ENCODE assay signal across 9 mouse cellular contexts in the genomic region with DNA sequence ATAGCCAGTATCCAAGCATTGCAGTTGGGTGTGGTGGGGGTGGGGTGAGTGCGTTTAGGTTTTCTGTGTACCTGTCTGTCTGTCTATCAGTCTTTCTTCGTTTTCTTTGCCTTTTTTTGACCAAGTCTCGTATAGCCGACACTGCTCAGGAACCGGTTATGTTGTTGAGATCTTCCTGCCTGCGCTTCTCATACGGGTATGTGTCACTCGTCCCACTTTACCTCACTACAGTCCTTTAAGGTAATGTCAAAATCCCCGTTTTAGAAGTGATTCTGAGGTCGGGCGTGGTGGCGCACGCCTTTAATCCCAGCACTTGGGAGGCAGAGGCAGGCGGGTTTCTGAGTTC. TPM values are rescaled to one million over a fixed set of nuclear protein-coding genes. Genes with fewer than 3 reads are reported as not detected.
DNase-seq lines count a peak whose midpoint lies in the region; ATAC-seq and TF ChIP-seq lines count a peak whose summit lies in the region.
"Had no signal": no experiment of that assay in that cellular context is flagged by ENCODE, and none has a peak within 500 bp of the region (broad histone marks: within the 10 kb centered on the region; RNA-seq: fewer than 3 reads in every experiment).

No protein-coding gene starts in this region.

- peak overlapping the region; percentile 59; the same call in 1 of the 2 replicates for H3K9ac ChIP-seq in kidney, embryonic 14.5 days (ENCODE audit: low read depth, low read length)
- H3K9ac ChIP-seq in hindbrain, embryonic 13.5 days = peak overlapping the region; percentile 81
- H3K9ac ChIP-seq in midbrain, embryonic 13.5 days (replicated peaks) = peak overlapping the region; percentile 76

- H3K9me3 ChIP-seq in kidney, embryonic 14.5 days (ENCODE audit: control insufficient read depth, low read length) = no peaks in the 10 kb centered on the region
- no peaks in the 10 kb centered on the region for H3K9me3 ChIP-seq in hindbrain, embryonic 13.5 days
- H3K9me3 ChIP-seq in midbrain, embryonic 13.5 days = no peaks in the 10 kb centered on the region

- H3K4me3 ChIP-seq in kidney, embryonic 14.5 days (ENCODE audit: low read length) = peak overlapping the region; percentile 79
- H3K4me3 ChIP-seq in bone marrow, adult 2 months (replicated peaks; ENCODE audit: control insufficient read depth, low read depth, low read length) = peak overlapping the region; percentile 96
- peak overlapping the region; percentile 75 for H3K4me3 ChIP-seq in hindbrain, embryonic 13.5 days
- H3K4me3 ChIP-seq in midbrain, embryonic 13.5 days (replicated peaks) = peak overlapping the region; percentile 74

- no peak overlapping the region for H3K27ac ChIP-seq in kidney, embryonic 14.5 days (ENCODE audit: low read depth, low read length)
- no peak overlapping the region for H3K27ac ChIP-seq in bone marrow, adult 2 months (ENCODE audit: control insufficient read depth, insufficient read depth, low read depth, low read length, poor library complexity)
- peak overlapping the region; percentile 88; the same call in 1 of the 2 replicates for H3K27ac ChIP-seq in hindbrain, embryonic 13.5 days
- H3K27ac ChIP-seq in midbrain, embryonic 13.5 days = no peak overlapping the region

- H3K4me1 ChIP-seq in kidney, embryonic 14.5 days (ENCODE audit: control insufficient read depth, insufficient read depth, low read length) = no peaks in the 10 kb centered on the region
- no peaks in the 10 kb centered on the region for H3K4me1 ChIP-seq in bone marrow, adult 2 months (ENCODE audit: control insufficient read depth, insufficient read depth, low read length)
- peaks cover 5% of the 10 kb centered on the region for H3K4me1 ChIP-seq in hindbrain, embryonic 13.5 days (replicated peaks)
- peaks cover 9% of the 10 kb centered on the region for H3K4me1 ChIP-seq in midbrain, embryonic 13.5 days (replicated peaks)

- WGBS in kidney, embryonic 14.5 days = 13% methylated on average over 14 of the region's 14 CpGs
- 18% methylated on average over 14 of the region's 14 CpGs for WGBS in bone marrow, adult 2 months
- WGBS in hindbrain, embryonic 13.5 days = 11% methylated on average over 14 of the region's 14 CpGs
- WGBS in midbrain, embryonic 13.5 days = 11% methylated on average over 14 of the region's 14 CpGs

- peak overlapping the region; percentile 44 for H3K4me2 ChIP-seq in kidney, embryonic 14.5 days (replicated peaks; ENCODE audit: low read depth, low read length)
- H3K4me2 ChIP-seq in hindbrain, embryonic 13.5 days = peak overlapping the region; percentile 57
- peak overlapping the region; percentile 58 for H3K4me2 ChIP-seq in midbrain, embryonic 13.5 days (replicated peaks)

- no peak for DNase-seq in kidney, postnatal 36 days
- DNase-seq in adrenal gland, adult 18-20 months (ENCODE audit: low spot score in 2 of 2) = no peak
- DNase-seq in cerebellum, postnatal 10 days = no peak
- no peak for DNase-seq in layer of hippocampus, postnatal 25 days (ENCODE audit: extremely low spot score in 1 of 2, low spot score in 1 of 2)

- no peak for TF ChIP-seq POLR2A in bone marrow, adult 2 months (IDR thresholded peaks at IDR 0.05; ENCODE audit: borderline replicate concordance, control insufficient read depth, low read depth, low read length)

- H3K36me3 ChIP-seq in kidney, embryonic 14.5 days (ENCODE audit: control insufficient read depth, insufficient read depth, low read length) = no peaks in the 10 kb centered on the region
- H3K36me3 ChIP-seq in hindbrain, embryonic 13.5 days = no peaks in the 10 kb centered on the region
- no peaks in the 10 kb centered on the region for H3K36me3 ChIP-seq in midbrain, embryonic 13.5 days

- H3K27me3 ChIP-seq in kidney, embryonic 14.5 days (ENCODE audit: control insufficient read depth, insufficient read depth, low read length) = no peaks in the 10 kb centered on the region
- H3K27me3 ChIP-seq in hindbrain, embryonic 13.5 days = no peaks in the 10 kb centered on the region
- no peaks in the 10 kb centered on the region for H3K27me3 ChIP-seq in midbrain, embryonic 13.5 days

- peak; percentile 71; the same call in 1 of the 2 replicates for ATAC-seq in kidney, embryonic 14.5 days (ENCODE audit: low FRiP score, low TSS enrichment)
- peak; percentile 76 for ATAC-seq in hindbrain, embryonic 13.5 days (ENCODE audit: low FRiP score)
- ATAC-seq in midbrain, embryonic 13.5 days = peak; percentile 75; the same call in 1 of the 2 replicates

- TF ChIP-seq CTCF in bone marrow, adult 2 months (IDR thresholded peaks at IDR 0.05; ENCODE audit: control insufficient read depth, insufficient read depth, low read length) = no peak

RNA-seq across cellular contexts. Expression of a gene that starts 0.6 kb away (rescaled TPM):
- 13.0 and 16.6 TPM in 2 replicates for polyA plus RNA-seq in kidney, embryonic 14.5 days (2014; fragmentation: Nextera tagmentation; extraction: Ambion mirVana)
- 7.6 and 11.0 TPM in 2 replicates for polyA plus RNA-seq in bone marrow, adult 2 months (2011; ENCODE audit: insufficient read depth, insufficient read length, low replicate concordance, missing spikeins)
- polyA plus RNA-seq in hindbrain, embryonic 13.5 days (2015; fragmentation: Nextera tagmentation; extraction: Ambion mirVana) = 6.6 and 9.3 TPM in 2 replicates
- 8.7 and 8.9 TPM in 2 replicates for polyA plus RNA-seq in midbrain, embryonic 13.5 days (2015; fragmentation: Nextera tagmentation; extraction: Ambion mirVana)
- 1 to 10 TPM; 7.8 to 8.5 TPM for total RNA-seq in adrenal gland, adult 18-20 months (2021)
- total RNA-seq in layer of hippocampus, postnatal 25 days (2021) = 10 to 100 TPM; 30.3 to 34.5 TPM

RNA-seq across cellular contexts. Expression of a gene that starts 24.7 kb away (rescaled TPM):
- 0.14 and 0.69 TPM in 2 replicates for polyA plus RNA-seq in kidney, embryonic 14.5 days (2014; fragmentation: Nextera tagmentation; extraction: Ambion mirVana)
- polyA plus RNA-seq in bone marrow, adult 2 months (2011; ENCODE audit: insufficient read depth, insufficient read length, low replicate concordance, missing spikeins) = not detected in 2 replicates
- 0.27 and 0.62 TPM in 2 replicates for polyA plus RNA-seq in hindbrain, embryonic 13.5 days (2015; fragmentation: Nextera tagmentation; extraction: Ambion mirVana)
- 0.35 and 0.73 TPM in 2 replicates for polyA plus RNA-seq in midbrain, embryonic 13.5 days (2015; fragmentation: Nextera tagmentation; extraction: Ambion mirVana)
- total RNA-seq in adrenal gland, adult 18-20 months (2021) = not detected
- total RNA-seq in layer of hippocampus, postnatal 25 days (2021) = under 1 TPM; 0.25 to 0.28 TPM
- polyA plus RNA-seq: large intestine, adult 2 months had no signal
